ENCODE assay signal across 18 mouse cellular contexts in the genomic region with DNA sequence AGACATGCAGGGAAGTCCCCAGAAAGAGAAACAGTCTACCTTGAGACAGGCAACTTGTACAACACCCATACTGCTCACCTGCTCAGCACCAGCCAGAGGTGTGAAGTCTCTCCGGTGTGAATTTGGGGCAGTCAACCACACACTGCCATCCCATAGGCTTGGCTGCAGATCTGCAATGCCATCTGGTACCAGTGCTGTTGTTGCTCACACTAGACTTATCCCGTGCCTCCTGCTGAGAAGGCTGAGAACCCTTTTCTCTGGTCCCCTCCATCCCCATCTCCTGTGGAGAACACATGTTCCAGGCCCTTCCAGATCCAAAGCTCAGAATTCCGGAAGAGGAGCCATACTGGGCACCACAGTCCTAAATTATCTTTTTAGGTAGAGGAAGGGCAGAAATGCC.
DNase-seq lines count a peak whose midpoint lies in the region; ATAC-seq lines count a peak whose summit lies in the region.
"Had no signal": no experiment of that assay in that cellular context is flagged by ENCODE, and none has a peak within 500 bp of the region (broad histone marks: within the 10 kb centered on the region; RNA-seq: fewer than 3 reads in every experiment).

No protein-coding gene starts in this region.

- intact Hi-C loops in left cerebral cortex, postnatal 4 days (cut with DNase I), result no loop called here
- intact Hi-C loops in left cerebral cortex, postnatal 14 days (cut with DNase I), result no loop called here

- peak; percentile 44 for DNase-seq in cerebellum, adult 11-12 months
- no peak for DNase-seq in cerebellum, adult 11 months
- peak; percentile 35 to 48 for DNase-seq in cerebellum, postnatal 10 days
- DNase-seq in left cerebral cortex, postnatal 4 days, result peak; percentile 12
- DNase-seq in left cerebral cortex, postnatal 14 days (ENCODE audit: low spot score in 2 of 2), result no peak
- peak; percentile 66 for DNase-seq in brain, adult 2 months (ENCODE audit: low read depth, low spot score)
- no peak for DNase-seq in gastrocnemius, postnatal 4 days (ENCODE audit: low spot score in 2 of 2)
- DNase-seq: adrenal gland, adult 8-10 months; adrenal gland, postnatal 14 days; adrenal gland, postnatal 36 days; B cell, adult 2 months; embryo, embryonic 11 days had no signal

- no peak for ATAC-seq in cerebellum, adult (ENCODE audit: insufficient number of reproducible peaks, low FRiP score, low TSS enrichment)
- ATAC-seq: activated CD4-positive, CD25-positive, alpha-beta regulatory T cell, adult 4 months; CD4-positive, CD25-positive, alpha-beta regulatory T cell, adult 4 months; forebrain, embryonic 14.5 days; forebrain, embryonic 16.5 days; Patski had no signal

Comparison
In these comparisons a context has a peak if more than half of its experiments do, and no peak if none do; other contexts are left out.
1. DNase-seq: peak in cerebellum, adult 11-12 months (single experiment), cerebellum, postnatal 10 days (2 of 2), left cerebral cortex, postnatal 4 days (single experiment) and brain, adult 2 months (single experiment); none in cerebellum, adult 11 months (single experiment), left cerebral cortex, postnatal 14 days (0 of 2) and gastrocnemius, postnatal 4 days (0 of 2).